Mouse (Mus musculus): ENCODE results near the gene Zfp784.
"Not testable (repeated sequence)": the region's sequence is repeated elsewhere in the genome, so short reads cannot be mapped to it uniquely, and the experiment has no call there.

Zfp784 gene

GRCm38 (mm10) chr7:5038109-5038732, at the start of gene Zfp784:
Gene Zfp784 (minus strand): TSS chr7:5038446.
- DNase-seq = peak; percentile 93 to 96

- peak in 1 of 2 experiments; percentile 53 for DNase-seq
These were observed 49.6 kb upstream of the Zfp784 start for GRCm38 (mm10) chr7:5087886-5088285.

- DNase-seq = peak in 1 of 2 experiments; percentile 31
These were observed 48.7 kb upstream of the Zfp784 start for GRCm38 (mm10) chr7:5086921-5087440.

GRCm38 (mm10) chr7:5085512-5085911, 47.3 kb upstream of the Zfp784 start:
- no peak for DNase-seq

GRCm38 (mm10) chr7:5083325-5084105, 45.3 kb upstream of the Zfp784 start:
- DNase-seq = peak; percentile 59 to 80

- no peak for DNase-seq
These were observed 43.7 kb upstream of the Zfp784 start for GRCm38 (mm10) chr7:5081939-5082338.

- DNase-seq = no peak
These were observed 43.0 kb upstream of the Zfp784 start for GRCm38 (mm10) chr7:5081241-5081640.

- DNase-seq = no peak
These were observed 42.6 kb upstream of the Zfp784 start for GRCm38 (mm10) chr7:5080815-5081214.

GRCm38 (mm10) chr7:5080010-5080751, 41.9 kb upstream of the Zfp784 start, which contains the start of gene Epn1:
Gene Epn1 (plus strand): TSS chr7:5080235.
- DNase-seq = peak; percentile 97 to 99

GRCm38 (mm10) chr7:5079365-5080009, 41.2 kb upstream of the Zfp784 start:
- not testable (repeated sequence) for DNase-seq

- no peak for DNase-seq
These were observed 38.7 kb upstream of the Zfp784 start for GRCm38 (mm10) chr7:5076931-5077330.

GRCm38 (mm10) chr7:5074984-5075383, 36.7 kb upstream of the Zfp784 start:
- DNase-seq = peak in 1 of 2 experiments; percentile 67

- no peak for DNase-seq
These were observed 35.3 kb upstream of the Zfp784 start for GRCm38 (mm10) chr7:5073586-5073985.

- no peak for DNase-seq
These were observed 26.6 kb upstream of the Zfp784 start for GRCm38 (mm10) chr7:5064886-5065285.

GRCm38 (mm10) chr7:5062360-5063001, 24.2 kb upstream of the Zfp784 start:
- peak; percentile 81 to 84 for DNase-seq

GRCm38 (mm10) chr7:5061774-5062359, 23.6 kb upstream of the Zfp784 start, which contains the start of gene U2af2:
Gene U2af2 (plus strand): TSS chr7:5062143.
- peak; percentile 97 for DNase-seq

GRCm38 (mm10) chr7:5060944-5061773, 22.9 kb upstream of the Zfp784 start:
- peak; percentile 98 to 100 for DNase-seq

- peak; percentile 90 to 91 for DNase-seq
These were observed 22.0 kb upstream of the Zfp784 start for GRCm38 (mm10) chr7:5060239-5060731.

- no peak for DNase-seq
These were observed 21.2 kb upstream of the Zfp784 start for GRCm38 (mm10) chr7:5059421-5059820.

GRCm38 (mm10) chr7:5058631-5059030, 20.4 kb upstream of the Zfp784 start:
- DNase-seq = no peak
